Mouse (Mus musculus) MEL (cell line): Measurements from ENCODE around the gene March4. TPM values are rescaled to one million over a fixed set of nuclear protein-coding genes. Genes with fewer than 3 reads are reported as not detected.

Experiments
- DNase-seq: peaks from one replicate; pipeline ENCODE4 v3.0.0; 2011; ENCODE audit warnings: low read depth, low spot score
- H3K27ac ChIP-seq: 2 replicates; pipeline ENCODE4 v1.5.1; 2012; ENCODE audit warnings: low read depth, mild to moderate bottlenecking, control low read depth, low read length, moderate library complexity; ENCODE audit not compliant: control insufficient read depth
- H3K27me3 ChIP-seq, 2 experiments: fragments of 150-350 bp in 1 of 2; sonication (generic) in 1 of 2; 2 replicates each; pipeline ENCODE4 v1.6.1; 2012; ENCODE audit warnings: low read length in 2 of 2, mild to moderate bottlenecking in 2 of 2, improper control_type of control experiment in 1 of 2, moderate library complexity in 1 of 2; ENCODE audit not compliant: insufficient read depth in 2 of 2, control insufficient read depth in 1 of 2
- H3K36me3 ChIP-seq, 2 experiments: 2 replicates each; pipeline ENCODE4 v1.6.1; 2012 to 2014; ENCODE audit warnings: low read length in 2 of 2, improper control_type of control experiment in 1 of 2, inconsistent platforms in 1 of 2, mild to moderate bottlenecking in 1 of 2; ENCODE audit not compliant: insufficient read depth in 2 of 2, control insufficient read depth in 1 of 2
- H3K4me1 ChIP-seq, 2 experiments: fragments of 150-350 bp in 1 of 2; sonication (generic) in 1 of 2; 2 replicates each; pipeline ENCODE4 v1.6.1; 2012; ENCODE audit warnings: low read length in 2 of 2, improper control_type of control experiment in 1 of 2, mild to moderate bottlenecking in 1 of 2; ENCODE audit not compliant: insufficient read depth in 2 of 2, control insufficient read depth in 1 of 2
- H3K4me3 ChIP-seq, 2 experiments: fragments of 150-350 bp in 1 of 2; sonication (generic) in 1 of 2; 2 replicates each; pipeline ENCODE4 v1.5.1; 2012; ENCODE audit warnings: low read depth in 2 of 2, low read length in 2 of 2, mild to moderate bottlenecking in 2 of 2, moderate library complexity in 2 of 2, control low read depth in 1 of 2, improper control_type of control experiment in 1 of 2; ENCODE audit not compliant: control insufficient read depth in 1 of 2, insufficient read depth in 1 of 2
- H3K79me2 ChIP-seq: 2 replicates; pipeline ENCODE4 v1.6.1; 2012; ENCODE audit warnings: mild to moderate bottlenecking, low read length, moderate library complexity; ENCODE audit not compliant: control insufficient read depth, poor library complexity, insufficient read depth
- H3K9ac ChIP-seq: 2 replicates; pipeline ENCODE4 v1.6.1; 2012; ENCODE audit warnings: low read depth, mild to moderate bottlenecking, control low read depth, low read length, moderate library complexity; ENCODE audit not compliant: control insufficient read depth, poor library complexity, severe bottlenecking
- H3K9me3 ChIP-seq: fragments of 150-350 bp; sonication (generic); replicated peaks from 2 replicates; pipeline ENCODE4 v1.6.1; 2012; ENCODE audit warnings: mild to moderate bottlenecking, low read length, improper control_type of control experiment, moderate library complexity; ENCODE audit not compliant: insufficient read depth
- CHD1 ChIP-seq: IDR thresholded peaks from 2 replicates; pipeline ENCODE4 v1.6.1; 2012; ENCODE audit warnings: low read depth, mild to moderate bottlenecking, inconsistent platforms, low read length, improper control_type of control experiment
- CHD2 ChIP-seq: IDR thresholded peaks from 2 replicates; pipeline ENCODE4 v1.6.1; 2011; ENCODE audit warnings: low read length, improper control_type of control experiment
- CTCF ChIP-seq, 3 experiments: IDR thresholded peaks in 2 of 3; conservative IDR thresholded peaks in 1 of 3; 2 replicates each; pipeline ENCODE4 v1.5.1; 2011 to 2012; ENCODE audit warnings: low read length in 3 of 3, low read depth in 2 of 3, mild to moderate bottlenecking in 2 of 3, improper control_type of control experiment in 1 of 3, inconsistent platforms in 1 of 3, mixed read lengths in 1 of 3, moderate library complexity in 1 of 3; ENCODE audit not compliant: control insufficient read depth in 1 of 3, insufficient read depth in 1 of 3, poor library complexity in 1 of 3, severe bottlenecking in 1 of 3
- E2F4 ChIP-seq: IDR thresholded peaks from 2 replicates; pipeline ENCODE4 v1.6.1; 2011; ENCODE audit warnings: low read depth, low read length, improper control_type of control experiment, borderline replicate concordance
- EP300 ChIP-seq, 2 experiments: IDR thresholded peaks; 2 replicates each; pipeline ENCODE4 v1.6.1; 2011; ENCODE audit warnings: improper control_type of control experiment in 2 of 2, low read length in 2 of 2, low read depth in 1 of 2, mild to moderate bottlenecking in 1 of 2
- MAX ChIP-seq: IDR thresholded peaks from 2 replicates; pipeline ENCODE4 v1.6.1; 2011; ENCODE audit warnings: low read length, improper control_type of control experiment
- MEF2A ChIP-seq: IDR thresholded peaks from 2 replicates; pipeline ENCODE4 v1.6.1; 2014; ENCODE audit warnings: low read depth, mild to moderate bottlenecking, inconsistent platforms, low read length, improper control_type of control experiment; ENCODE audit not compliant: poor library complexity, insufficient replicate concordance, severe bottlenecking; ENCODE audit errors: extremely low read depth
- MXI1 ChIP-seq: IDR thresholded peaks from 2 replicates; pipeline ENCODE4 v1.6.1; 2011; ENCODE audit warnings: mild to moderate bottlenecking, low read depth, low read length, improper control_type of control experiment
- MYC ChIP-seq: IDR thresholded peaks from 2 replicates; pipeline ENCODE4 v1.6.1; 2011; ENCODE audit warnings: low read depth, mild to moderate bottlenecking, low read length, improper control_type of control experiment, moderate library complexity
- POLR2AphosphoS2 ChIP-seq: IDR thresholded peaks from 2 replicates; pipeline ENCODE4 v1.6.1; 2011; ENCODE audit warnings: low read length, improper control_type of control experiment
- RCOR1 ChIP-seq: IDR thresholded peaks from 2 replicates; pipeline ENCODE4 v1.6.1; 2012; ENCODE audit warnings: low read depth, mild to moderate bottlenecking, inconsistent platforms, low read length, improper control_type of control experiment
- SIN3A ChIP-seq: IDR thresholded peaks from 2 replicates; pipeline ENCODE4 v1.6.1; 2012; ENCODE audit warnings: low read length, improper control_type of control experiment, inconsistent platforms
- SMC3 ChIP-seq: IDR thresholded peaks from 2 replicates; pipeline ENCODE4 v1.6.1; 2011; ENCODE audit warnings: low read depth, low read length, improper control_type of control experiment
- USF1 ChIP-seq: IDR thresholded peaks from 2 replicates; pipeline ENCODE4 v1.6.1; 2014; ENCODE audit warnings: low read depth, mild to moderate bottlenecking, inconsistent platforms, low read length, improper control_type of control experiment, moderate library complexity
- ZKSCAN1 ChIP-seq: IDR thresholded peaks from 2 replicates; pipeline ENCODE4 v1.6.1; 2012; ENCODE audit warnings: low read depth, mild to moderate bottlenecking, inconsistent platforms, low read length, improper control_type of control experiment, moderate library complexity
- ZNF384 ChIP-seq: IDR thresholded peaks from 2 replicates; pipeline ENCODE4 v1.6.1; 2012; ENCODE audit warnings: low read depth, mild to moderate bottlenecking, inconsistent platforms, low read length, improper control_type of control experiment
- polyA plus RNA-seq, 2 experiments: library from polyadenylated mRNA; stranded (reverse) in 1 of 2; unstranded in 1 of 2; fragments of >175 nt in 1 of 2; fragments of >200 nt in 1 of 2; gene quantifications; 2 replicates each; pipeline versions ENCODE4 v1.2.1 to v1.2.4; 2012; ENCODE audit warnings: low replicate concordance in 2 of 2, low read depth in 1 of 2; ENCODE audit not compliant: insufficient read length in 2 of 2, insufficient read depth in 1 of 2, missing spikeins in 1 of 2
- total RNA-seq: library from RNA; depleted of rRNA; stranded (reverse); fragments of 300-350 nt; gene quantifications from 2 replicates; pipeline ENCODE4 v1.2.3, GENCODE M21; 2012

The March4 gene
- total and polyA plus RNA-seq, 3 experiments = not detected

- Histone ChIP-seq H3K36me3 (no peaks in the 10 kb centered on the region; a peak in 2 of 4 replicates), H3K4me1 (no peaks in the 10 kb centered on the region), H3K9ac (no peak overlapping the region), H3K4me3 (no peak overlapping the region), H3K79me2 (no peaks in the 10 kb centered on the region), H3K27me3 (no peaks in the 10 kb centered on the region), H3K9me3 (no peaks in the 10 kb centered on the region), H3K27ac (no peak overlapping the region)
- DNase-seq = peak; percentile 16
- TF ChIP-seq CHD1 (no peak), POLR2AphosphoS2 (no peak), CTCF (IDR thresholded peaks at IDR 0.05 in 2 of 3, conservative IDR thresholded peaks at IDR 0.05 in 1 of 3; ENCODE audit: control insufficient read depth in 1 of 3, insufficient read depth in 1 of 3, low read depth in 2 of 3, low read length in 3 of 3, poor library complexity in 1 of 3, severe bottlenecking in 1 of 3) (peak; percentile 6 to 26 (median 15); a peak in 2 of 6 replicates), EP300 (IDR thresholded peaks at IDR 0.05; ENCODE audit: low read depth in 1 of 2, low read length in 2 of 2) (no peak)
Observed at GRCm38 (mm10) chr1:72380544-72380943, 156.2 kb downstream of the March4 start.

GRCm38 (mm10) chr1:72379752-72380353 lies 156.9 kb downstream of the March4 start:
- H3K27ac ChIP-seq = no peak overlapping the region
- no peak overlapping the region for H3K9ac ChIP-seq
- H3K27me3 ChIP-seq = no peaks in the 10 kb centered on the region
- H3K4me1 ChIP-seq = no peaks in the 10 kb centered on the region
- H3K79me2 ChIP-seq = no peaks in the 10 kb centered on the region
- TF ChIP-seq MAX (no peak), MXI1 (no peak), SMC3 (no peak), MYC (no peak), USF1 (no peak), CHD1 (no peak), RCOR1 (no peak), SIN3A (no peak), ZKSCAN1 (no peak), CHD2 (no peak), EP300 (IDR thresholded peaks at IDR 0.05; ENCODE audit: low read depth in 1 of 2, low read length in 2 of 2) (no peak), E2F4 (no peak)
- no peaks in the 10 kb centered on the region; a peak in 2 of 4 replicates for H3K36me3 ChIP-seq
- no peak for DNase-seq
- H3K9me3 ChIP-seq = no peaks in the 10 kb centered on the region
- no peak overlapping the region for H3K4me3 ChIP-seq

- H3K27me3 ChIP-seq = no peaks in the 10 kb centered on the region
- no peak overlapping the region for H3K27ac ChIP-seq
- no peaks in the 10 kb centered on the region; a peak in 2 of 4 replicates for H3K36me3 ChIP-seq
- H3K9ac ChIP-seq = no peak overlapping the region
- no peaks in the 10 kb centered on the region for H3K9me3 ChIP-seq
- DNase-seq = no peak
- no peaks in the 10 kb centered on the region for H3K79me2 ChIP-seq
- H3K4me3 ChIP-seq = no peak overlapping the region
- H3K4me1 ChIP-seq = no peaks in the 10 kb centered on the region
- no peak for TF ChIP-seq ZKSCAN1
- no peak for TF ChIP-seq EP300 (IDR thresholded peaks at IDR 0.05; ENCODE audit: low read depth in 1 of 2, low read length in 2 of 2)
- no peak for TF ChIP-seq MYC
- no peak for TF ChIP-seq MEF2A
- TF ChIP-seq SIN3A = no peak
- TF ChIP-seq ZNF384 = no peak
Observed at GRCm38 (mm10) chr1:72378151-72378550, 158.6 kb downstream of the March4 start.
